Mouse (Mus musculus) lung, postnatal 4 days (tissue): ENCODE measurements around the gene Vmn2r18.

ENCODE experiments used
- DNase-seq, 2 experiments: peaks; one replicate each; pipeline ENCODE4 v3.0.0; 2021

Vmn2r18 gene

DNA sequence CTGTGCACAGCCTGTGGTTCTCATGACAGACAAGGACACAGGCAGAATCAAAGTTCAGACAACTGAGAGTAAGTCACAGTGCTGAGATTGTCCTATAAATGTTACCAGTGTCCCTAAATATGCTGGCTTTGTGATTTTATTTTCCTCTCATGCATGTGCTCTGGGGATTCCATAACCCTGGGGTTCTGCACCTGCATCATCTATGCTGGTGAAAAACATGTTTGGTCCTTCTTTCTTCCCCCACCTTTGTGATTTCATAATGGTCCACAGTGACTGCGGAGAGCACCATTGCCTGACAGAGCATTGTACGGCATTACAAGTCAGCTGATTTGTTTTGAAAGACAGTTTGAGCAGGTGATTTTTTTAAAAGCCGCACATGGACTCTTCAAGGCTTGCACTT, at the start of gene Vmn2r18:
TSS of gene Vmn2r18 (minus strand) at position 101 of the 400 bp plus-strand sequence.
- no peak for DNase-seq

DNA sequence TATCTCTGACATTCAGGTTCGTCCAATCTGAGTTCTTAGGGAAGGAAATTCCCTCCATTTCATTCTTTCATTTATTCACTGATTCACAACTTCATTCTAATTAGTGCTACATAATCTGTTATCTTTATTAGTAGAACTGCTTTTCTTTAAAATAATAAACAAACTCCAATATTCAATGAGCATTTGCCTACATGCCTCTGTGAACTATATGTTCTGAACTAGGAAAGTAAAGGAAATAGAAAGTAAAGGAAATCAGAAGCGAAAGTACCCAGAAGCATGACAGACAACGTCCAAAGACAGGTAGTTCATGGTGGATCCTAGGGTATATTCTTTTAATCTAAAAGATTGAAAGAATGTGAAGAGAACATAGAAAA, 45.6 kb upstream of the Vmn2r18 start:
- no peak for DNase-seq

DNA sequence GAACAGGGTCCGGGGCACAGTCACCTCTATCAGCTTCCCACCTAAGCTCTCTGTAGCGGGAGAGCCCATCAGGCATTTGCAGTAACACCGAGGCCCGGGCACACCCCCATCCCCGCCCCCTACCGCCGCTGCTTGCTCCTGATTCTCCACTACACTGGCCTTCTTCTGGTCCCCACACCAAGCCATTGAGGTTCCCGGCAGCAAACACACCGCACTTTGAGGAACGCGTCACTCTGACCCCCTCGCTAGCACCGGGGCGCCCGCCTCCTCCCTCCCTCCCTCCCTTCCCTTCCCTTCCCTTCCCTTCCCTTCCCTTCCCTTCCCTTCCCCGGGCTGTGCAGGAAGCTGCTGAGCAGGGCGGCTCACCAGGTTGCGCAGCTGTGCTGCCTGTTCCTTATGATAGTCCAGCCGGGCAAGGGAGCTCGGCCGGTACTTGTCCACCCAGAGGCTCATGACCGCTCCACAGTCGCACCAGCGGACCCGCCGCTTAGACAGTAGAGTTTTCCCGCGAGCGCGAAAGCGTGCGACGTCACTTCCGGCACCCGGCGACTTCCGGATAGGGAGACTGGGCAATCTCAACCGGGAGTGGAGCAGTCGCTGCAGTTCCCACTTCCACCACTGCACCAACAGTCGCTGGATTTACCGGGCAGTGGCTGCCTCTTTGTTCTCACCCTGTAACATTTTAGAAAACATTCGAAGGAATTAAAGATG, 45.0 kb upstream of the Vmn2r18 start, which contains the start of gene Rfc3:
TSS of gene Rfc3 (minus strand) at position 543 of the 711 bp plus-strand sequence.
- peak; percentile 96 to 98 for DNase-seq

- peak in 1 of 2 experiments; percentile 16 for DNase-seq
These were observed 39.0 kb upstream of the Vmn2r18 start for GRCm38 (mm10) chr5:151644845-151645244.

DNA sequence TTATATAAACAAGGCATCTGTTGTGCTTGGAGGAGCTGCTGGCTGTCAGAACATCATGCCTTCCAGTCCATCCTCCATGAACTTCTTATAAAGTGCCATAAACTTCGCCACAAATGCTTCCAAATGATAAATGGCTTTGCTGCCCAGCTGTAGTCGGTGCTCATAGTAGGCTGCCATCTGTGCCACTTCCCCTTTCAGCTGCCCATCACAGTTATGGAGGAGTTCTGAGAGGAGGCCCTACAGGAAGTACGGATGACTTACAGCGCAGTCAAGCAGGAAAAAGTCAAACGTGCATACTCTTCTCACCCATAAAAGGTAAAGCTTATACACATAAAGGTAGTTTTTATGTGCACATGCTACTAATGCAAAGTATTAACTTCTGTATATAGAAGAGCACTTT, 37.0 kb upstream of the Vmn2r18 start:
- DNase-seq, result no peak

- no peak for DNase-seq
These were observed 36.3 kb upstream of the Vmn2r18 start for GRCm38 (mm10) chr5:151642102-151642501.

DNA sequence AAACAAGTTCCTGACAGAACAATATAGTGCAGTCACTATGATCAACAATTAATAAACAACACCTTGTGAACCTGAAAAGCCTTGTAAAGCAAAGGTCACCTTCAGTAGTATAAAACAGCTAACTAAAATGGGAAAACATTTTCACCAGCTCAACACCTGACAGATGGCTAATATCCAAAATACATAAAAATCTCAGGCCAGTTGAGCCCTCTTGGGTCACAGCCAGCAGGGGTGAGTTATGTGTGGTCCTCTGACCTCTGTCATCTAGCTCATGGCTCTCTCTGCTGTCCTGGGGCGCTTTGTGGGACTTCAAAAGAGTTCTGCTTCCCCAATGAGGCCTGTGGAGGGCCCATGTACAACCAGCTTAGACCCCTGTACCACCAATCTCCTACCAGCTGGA, 4.1 kb downstream of the Vmn2r18 start:
- no peak for DNase-seq
